Mouse (Mus musculus) thymus, postnatal 0 days (tissue): ENCODE data around the gene Manbal. TPM values are rescaled to one million over a fixed set of nuclear protein-coding genes. Genes with fewer than 3 reads are reported as not detected.
"Not testable (repeated sequence)": the region's sequence is repeated elsewhere in the genome, so short reads cannot be mapped to it uniquely, and the experiment has no call there.

Experiments
- DNase-seq: peaks from one replicate; pipeline ENCODE4 v3.0.0-alpha.2; 2015; ENCODE audit warnings: low spot score
- polyA plus RNA-seq: library from polyadenylated mRNA; unstranded; fragments of >200 nt; fragmentation: Nextera tagmentation; extraction: Ambion mirVana; gene quantifications from 2 replicates; pipeline ENCODE4 v1.2.1, GENCODE M21; 2015

The Manbal gene
- polyA plus RNA-seq, 1 experiment from 2014 or later, result 73.4 TPM

DNA sequence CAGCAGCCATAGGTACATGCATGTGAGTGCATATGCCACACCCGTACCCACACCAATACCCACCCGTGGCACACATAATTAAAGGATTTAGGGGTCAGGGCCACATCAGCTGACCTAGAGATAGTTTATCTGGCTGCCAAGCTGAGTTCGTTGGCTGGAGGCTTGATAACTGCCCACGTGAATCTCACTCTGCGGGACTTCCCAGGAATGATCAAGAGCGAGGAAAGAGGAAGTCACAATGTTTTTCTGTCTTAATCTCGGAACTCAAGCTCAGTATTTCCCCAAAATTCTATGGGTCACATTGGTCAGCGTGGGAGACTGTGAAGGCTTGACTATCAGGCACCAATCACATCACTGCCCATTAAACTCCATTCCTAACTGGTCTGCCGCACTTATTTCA, 632 bp upstream of the Manbal start:
- DNase-seq, result no peak

- no peak for DNase-seq
Observed at GRCm38 (mm10) chr2:157367991-157368390, 597 bp downstream of the Manbal start.

DNA sequence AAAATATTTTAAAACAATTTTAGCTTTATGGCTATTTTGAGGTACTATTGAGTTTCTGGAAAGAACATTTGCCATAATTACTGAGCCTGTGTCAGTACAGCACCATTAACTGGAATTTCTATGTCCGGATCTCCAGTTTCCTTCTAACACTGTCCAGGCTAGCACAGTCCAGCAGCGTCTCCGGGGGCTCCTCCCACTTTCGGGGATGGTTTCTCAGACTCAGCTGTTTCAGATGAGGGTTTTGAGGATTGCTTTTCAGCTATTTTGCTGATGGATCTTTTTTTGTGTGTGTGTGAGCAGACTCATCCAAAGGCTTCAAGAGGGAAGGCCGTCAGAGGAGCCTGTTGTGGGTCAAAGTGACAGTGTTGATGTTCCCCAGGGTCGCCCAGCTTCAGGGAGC, 4.3 kb downstream of the Manbal start:
- no peak for DNase-seq

GRCm38 (mm10) chr2:157373681-157374080, 6.3 kb downstream of the Manbal start:
- DNase-seq, result no peak

DNA sequence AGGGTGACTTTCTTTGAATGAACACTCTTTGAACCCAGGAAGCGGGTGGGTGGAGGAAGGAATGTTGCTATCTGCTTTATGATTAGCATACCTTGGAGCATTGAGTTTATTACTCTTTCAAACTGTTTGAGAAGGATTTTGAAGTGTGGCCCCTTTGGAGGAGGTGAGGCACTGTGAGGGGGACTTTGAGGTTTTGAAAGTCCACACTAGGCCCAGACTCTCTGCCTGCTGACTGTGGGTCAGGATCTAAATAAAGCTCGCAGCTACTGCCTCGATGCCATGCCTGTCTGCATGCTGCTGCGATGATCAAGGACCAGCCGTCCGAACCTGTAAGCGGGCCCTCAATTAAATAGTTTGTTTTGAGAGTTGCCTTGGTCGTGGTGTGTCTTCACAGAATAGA, 7.7 kb downstream of the Manbal start:
- DNase-seq, result no peak

GRCm38 (mm10) chr2:157375794-157376757, 8.7 kb downstream of the Manbal start:
- no peak for DNase-seq

DNA sequence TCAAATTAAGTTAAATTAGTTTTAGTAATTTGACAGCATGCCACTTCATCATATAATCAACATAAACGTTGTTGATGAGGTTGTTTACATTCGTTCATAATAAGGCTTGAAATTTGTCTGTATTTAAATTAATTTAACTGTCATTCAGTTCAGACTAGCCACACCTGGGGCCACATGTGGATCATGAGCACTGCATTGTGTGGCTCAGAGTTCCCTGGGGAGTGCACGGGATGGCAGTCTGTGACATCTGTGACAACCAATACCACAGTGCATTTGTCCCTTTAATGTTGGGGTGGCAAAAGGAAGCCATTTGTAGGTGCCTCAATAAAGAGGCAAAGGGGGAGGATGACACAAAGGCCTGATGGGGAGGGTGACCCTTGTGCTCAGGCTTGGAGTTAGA, 9.6 kb downstream of the Manbal start:
- DNase-seq, result no peak

- no peak for DNase-seq
Observed at GRCm38 (mm10) chr2:157384836-157385235, 17.4 kb downstream of the Manbal start.

DNA sequence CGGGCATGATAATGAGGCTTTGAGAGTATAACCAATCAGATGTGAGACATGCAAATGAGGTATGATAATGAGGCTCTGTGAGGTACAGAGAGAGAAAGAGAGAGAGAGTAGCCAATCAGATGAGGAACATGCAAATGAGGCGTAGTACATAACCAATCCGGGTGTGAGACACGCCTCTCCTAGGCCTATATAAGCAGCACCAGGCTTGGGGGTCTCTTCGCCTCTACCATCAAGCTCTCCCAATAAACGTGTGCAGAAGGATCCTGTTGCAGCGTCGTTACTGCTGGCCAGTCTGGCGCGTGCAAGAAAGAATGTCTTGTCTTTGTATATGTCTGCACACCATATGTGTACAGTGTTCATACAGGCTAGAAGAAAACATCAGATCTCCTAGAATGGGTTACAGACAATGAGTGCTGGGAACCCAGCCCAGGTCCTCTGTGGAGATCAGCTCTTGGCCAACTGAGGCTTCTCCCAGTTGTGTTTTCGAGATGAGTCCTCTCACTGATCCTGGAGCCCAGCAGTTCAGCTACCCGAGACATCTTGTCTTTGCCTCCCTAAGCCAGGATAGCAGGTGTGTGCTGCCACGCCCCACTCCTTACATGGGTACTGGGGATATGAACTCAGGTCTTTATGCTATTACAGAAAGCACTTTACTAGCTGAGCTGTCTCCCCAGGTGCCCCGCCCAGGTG, 21.7 kb downstream of the Manbal start:
- DNase-seq, result not testable (repeated sequence)

GRCm38 (mm10) chr2:157389591-157389921, 22.2 kb downstream of the Manbal start:
- no peak for DNase-seq

DNA sequence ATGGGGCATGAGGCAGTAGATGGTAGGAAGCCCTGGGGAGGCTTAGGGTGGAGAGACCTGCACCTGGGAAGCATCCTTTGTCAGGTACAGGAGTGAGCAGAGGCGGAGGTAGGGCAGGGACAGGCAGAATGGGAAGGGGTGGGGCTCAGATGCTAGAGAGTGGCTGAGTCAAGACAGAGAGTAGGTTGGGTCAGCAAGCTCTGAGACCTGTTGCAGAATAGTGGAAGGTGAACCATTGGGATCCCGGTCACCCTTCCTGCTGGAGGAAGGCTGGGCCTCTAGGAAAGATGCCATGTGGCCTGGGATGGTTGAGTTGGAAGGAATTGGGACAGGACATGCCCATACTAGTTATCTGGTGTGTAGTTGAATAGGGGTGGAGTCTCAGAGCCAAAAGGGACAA, 24.9 kb downstream of the Manbal start:
- DNase-seq, result no peak

- no peak for DNase-seq
Observed at GRCm38 (mm10) chr2:157393549-157393948, 26.2 kb downstream of the Manbal start.

- no peak for DNase-seq
Observed at GRCm38 (mm10) chr2:157394868-157395267, 27.5 kb downstream of the Manbal start.

DNA sequence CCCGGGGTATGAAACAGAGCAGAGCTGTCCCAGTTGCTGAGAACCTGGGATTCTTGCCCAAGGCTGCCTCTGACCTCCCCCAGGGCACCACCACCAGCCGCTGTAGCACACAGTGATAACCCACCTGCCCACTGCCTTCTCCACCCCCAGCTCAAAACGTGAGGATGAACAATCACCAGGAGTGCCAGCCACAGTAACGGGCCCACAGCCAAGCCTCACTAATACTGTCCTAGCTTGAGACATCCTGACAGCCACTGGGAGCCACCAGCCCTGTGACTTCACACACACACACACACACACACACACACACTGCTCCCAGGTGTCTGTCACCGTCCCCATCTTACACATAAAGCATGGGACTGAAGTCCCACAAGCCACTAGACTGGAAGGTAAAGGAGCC, 28.0 kb downstream of the Manbal start:
- DNase-seq, result peak; percentile 26

GRCm38 (mm10) chr2:157395960-157396359, 28.6 kb downstream of the Manbal start:
- peak; percentile 80 for DNase-seq

DNA sequence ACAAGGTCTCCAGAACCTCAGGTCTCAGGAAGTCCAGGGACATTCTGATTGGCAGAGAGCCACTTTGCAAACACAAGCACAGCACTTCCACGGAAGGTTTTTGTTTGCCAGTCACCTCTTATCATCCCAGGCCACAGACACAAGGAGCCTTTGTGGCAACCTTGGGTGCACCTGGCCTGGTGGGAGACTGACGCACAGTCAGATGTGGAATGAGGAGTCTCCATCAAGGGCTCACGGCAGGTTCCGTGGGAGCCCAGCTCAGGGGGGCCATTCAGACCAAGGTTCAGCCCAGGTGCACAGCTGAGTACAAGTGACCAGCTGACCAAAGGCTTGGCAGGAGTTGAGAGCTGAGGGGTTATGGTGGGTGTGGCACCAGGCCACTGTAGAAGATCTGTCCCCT, 30.0 kb downstream of the Manbal start:
- DNase-seq, result no peak

DNA sequence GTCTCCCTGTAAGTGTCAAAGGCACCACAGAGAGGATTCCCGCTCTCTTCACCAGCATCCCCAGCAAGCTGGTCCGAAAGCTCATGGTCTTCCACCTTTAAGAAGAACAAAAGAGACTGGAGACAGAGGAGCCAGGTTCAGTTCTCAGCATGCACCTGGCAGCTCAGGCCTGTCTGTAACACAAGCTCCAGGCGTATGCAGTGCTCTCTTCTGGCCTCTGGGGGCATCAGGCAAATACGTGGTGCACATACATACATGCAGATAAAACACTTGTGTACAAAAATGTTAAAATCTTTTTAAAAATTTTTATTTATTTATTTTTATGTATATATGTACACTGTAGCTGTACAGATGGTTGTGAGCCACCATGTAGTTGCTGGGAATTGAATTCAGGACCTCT, 31.1 kb downstream of the Manbal start:
- no peak for DNase-seq

DNA sequence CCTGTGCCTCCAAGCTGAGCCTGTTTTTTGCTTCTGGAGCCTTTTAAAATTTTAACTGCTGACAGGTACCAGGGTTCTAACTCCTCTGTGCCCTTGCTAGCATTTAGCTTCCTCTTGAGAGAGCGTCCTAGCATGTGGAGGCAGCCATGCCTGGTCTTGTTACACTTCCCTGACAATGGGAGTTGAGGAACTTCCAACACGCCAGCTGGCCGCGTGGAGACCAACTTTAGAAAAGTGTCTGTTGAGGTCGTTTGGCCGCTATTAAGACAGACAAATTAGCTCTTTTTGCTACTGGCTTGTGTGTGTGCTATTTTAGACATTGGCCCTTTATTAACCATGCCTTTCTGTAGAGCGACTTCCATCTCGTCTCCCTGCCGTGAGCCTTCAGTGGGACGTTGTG, 32.4 kb downstream of the Manbal start:
- DNase-seq, result no peak

GRCm38 (mm10) chr2:157400491-157400890, 33.1 kb downstream of the Manbal start:
- no peak for DNase-seq

DNA sequence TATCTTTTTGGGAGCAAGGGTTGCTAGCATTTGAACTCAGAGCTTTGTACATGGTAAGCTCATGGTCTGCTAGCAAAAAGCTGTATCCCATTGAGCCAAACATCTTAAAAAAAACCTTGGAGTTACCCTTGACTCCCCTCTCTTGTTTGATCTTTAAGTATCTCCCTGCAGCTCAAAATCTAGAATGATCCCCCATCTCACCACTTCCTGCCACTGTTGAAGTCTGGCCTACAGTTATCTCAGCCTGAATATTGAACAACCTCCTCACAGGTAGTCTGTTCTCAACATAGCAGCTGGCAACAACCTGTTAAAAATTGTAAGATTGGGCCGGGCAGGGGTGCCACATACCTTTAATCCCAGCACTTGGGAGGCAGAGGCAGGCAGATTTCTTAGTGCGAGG, 33.9 kb downstream of the Manbal start:
- DNase-seq, result peak; percentile 50

DNA sequence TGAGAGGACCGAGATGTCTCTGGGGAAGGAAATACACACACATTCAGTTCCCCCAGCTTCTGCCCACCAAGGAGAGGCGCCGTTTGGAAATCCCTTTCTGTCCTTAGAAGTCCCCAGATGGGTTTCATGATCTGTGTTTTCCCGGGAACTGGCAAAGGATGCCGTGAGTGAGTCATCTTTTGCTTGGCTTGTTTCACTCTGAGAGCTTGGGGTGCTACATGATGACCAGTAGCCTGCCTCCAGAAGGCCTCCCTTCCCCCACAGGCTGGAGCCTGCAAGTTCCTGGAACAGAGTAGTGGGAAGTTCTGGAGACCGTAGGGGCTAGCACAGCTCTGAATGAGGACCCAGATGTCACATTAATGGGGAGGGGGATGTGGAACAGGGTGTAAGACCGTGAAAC, 40.2 kb downstream of the Manbal start:
- DNase-seq, result no peak

- DNase-seq, result no peak
Observed at GRCm38 (mm10) chr2:157409793-157410533, 42.6 kb downstream of the Manbal start.
